Mouse (Mus musculus) gastrocnemius, postnatal 36 days (tissue): ENCODE results near the gene Olfr1012. TPM values are rescaled to one million over a fixed set of nuclear protein-coding genes. Genes with fewer than 3 reads are reported as not detected.
"Not testable (repeated sequence)": the region's sequence is repeated elsewhere in the genome, so short reads cannot be mapped to it uniquely, and the experiment has no call there.

Experiments
- DNase-seq, 2 experiments: peaks; one replicate each; pipeline ENCODE4 v3.0.0; 2022
- intact Hi-C: fragments of 180-260 bp; cut with DNase I; formaldehyde crosslinking; loops from one replicate; pipeline ENCODE4 v1.15.1; 2025
- long read RNA-seq, 2 experiments: library from polyadenylated mRNA; stranded (forward); transcript quantifications; one replicate each; pipeline ENCODE4 v2.0.0; 2021
- total RNA-seq, 2 experiments: library from RNA; stranded (reverse); gene quantifications; 2 replicates each; pipeline ENCODE4 v1.2.3; 2021

Gene Olfr1012
- not detected for total RNA-seq
- long read RNA-seq, experiment 1: 0 reads
- long read RNA-seq, experiment 2: 0 reads

- intact Hi-C loops: no loop called here
- no peak for DNase-seq
Measured at GRCm38 (mm10) chr2:85762666-85763065, at the start of gene Olfr1012. TSS of gene Olfr1012 (minus strand) at chr2:85762766.

- intact Hi-C loops: no loop called here
- no peak for DNase-seq
Measured at GRCm38 (mm10) chr2:85804501-85804900, 41.9 kb upstream of the Olfr1012 start.

- intact Hi-C loops: no loop called here
- no peak for DNase-seq
Measured at GRCm38 (mm10) chr2:85802444-85802843, 39.9 kb upstream of the Olfr1012 start, which contains the start of gene Olfr1016. TSS of gene Olfr1016 (minus strand) at chr2:85802544.

GRCm38 (mm10) chr2:85792331-85792730 lies 29.8 kb upstream of the Olfr1012 start:
- intact Hi-C loops: no loop called here
- no peak for DNase-seq

DNA sequence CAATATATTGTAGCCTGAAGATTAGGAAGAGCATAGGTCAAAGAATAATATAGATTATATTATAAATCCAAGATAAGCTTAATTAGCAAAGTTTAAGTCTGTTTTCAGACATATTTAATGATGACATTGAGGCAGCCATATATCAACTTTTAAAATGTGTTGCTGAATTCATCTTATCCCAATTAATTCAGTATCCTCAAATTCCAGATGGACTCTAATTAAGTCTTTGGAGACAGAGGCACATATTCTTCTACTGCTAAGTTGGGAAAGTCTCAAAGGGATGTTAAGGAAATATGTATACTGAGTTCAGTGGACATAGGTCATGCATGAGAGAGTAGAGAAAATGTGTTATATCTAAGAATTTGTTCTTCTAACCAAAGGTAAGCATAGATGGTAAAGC lies 19.2 kb upstream of the Olfr1012 start, which contains the start of gene Olfr1015:
TSS of gene Olfr1015 (plus strand) at position 301 of the 400 bp plus-strand sequence.
- intact Hi-C loops: no loop called here
- DNase-seq: no peak

- intact Hi-C loops: no loop called here
- no peak for DNase-seq
Measured at GRCm38 (mm10) chr2:85772413-85772812, 9.8 kb upstream of the Olfr1012 start, which contains the start of gene Olfr1014. TSS of gene Olfr1014 (plus strand) at chr2:85772713.

GRCm38 (mm10) chr2:85766798-85767197 lies 4.2 kb upstream of the Olfr1012 start, which contains the start of gene Olfr1013:
TSS of gene Olfr1013 (plus strand) at chr2:85767098.
- no peak for DNase-seq
- intact Hi-C loops: no loop called here

DNA sequence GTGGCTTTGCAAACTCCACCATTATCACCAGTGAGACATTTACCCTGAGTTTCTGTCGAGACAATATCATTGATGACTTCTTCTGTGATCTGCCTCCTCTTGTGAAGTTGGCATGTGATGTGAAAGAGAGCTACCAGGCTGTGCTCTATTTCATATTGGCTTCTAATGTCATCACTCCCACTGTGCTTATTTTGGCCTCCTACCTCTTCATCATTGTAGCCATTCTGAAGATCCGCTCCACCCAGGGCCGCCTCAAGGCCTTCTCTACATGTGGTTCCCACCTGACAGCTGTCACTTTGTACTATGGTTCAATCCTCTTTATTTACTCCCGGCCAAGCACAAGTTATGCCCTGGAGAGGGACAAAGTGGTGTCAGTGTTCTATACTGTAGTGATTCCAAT lies 8.7 kb downstream of the Olfr1012 start:
- DNase-seq: no peak
- intact Hi-C loops: no loop called here

DNA sequence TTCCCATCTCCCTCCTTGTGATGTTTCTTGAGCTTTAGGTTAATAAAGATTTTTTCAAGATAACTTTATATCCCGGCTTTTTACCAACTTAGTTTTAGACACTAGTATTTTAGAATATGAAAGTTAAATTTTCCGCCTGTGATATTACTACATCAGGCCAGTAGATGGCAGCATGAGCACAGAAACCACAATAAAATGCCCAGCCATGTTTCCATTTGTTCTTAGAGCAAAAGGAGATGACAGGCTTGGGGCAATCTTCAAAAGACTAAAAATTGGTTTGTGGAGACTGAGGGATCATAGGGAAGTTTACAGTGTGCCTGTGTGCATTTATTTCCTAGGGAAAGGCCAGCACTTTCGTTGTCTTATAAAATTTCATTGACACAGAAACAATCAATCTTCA lies 36.8 kb downstream of the Olfr1012 start:
- DNase-seq: no peak
- intact Hi-C loops: no loop called here

GRCm38 (mm10) chr2:85715119-85715518 lies 47.4 kb downstream of the Olfr1012 start, which contains the start of gene Olfr1009:
TSS of gene Olfr1009 (plus strand) at chr2:85715419.
- intact Hi-C loops: no loop called here
- DNase-seq: no peak

DNA sequence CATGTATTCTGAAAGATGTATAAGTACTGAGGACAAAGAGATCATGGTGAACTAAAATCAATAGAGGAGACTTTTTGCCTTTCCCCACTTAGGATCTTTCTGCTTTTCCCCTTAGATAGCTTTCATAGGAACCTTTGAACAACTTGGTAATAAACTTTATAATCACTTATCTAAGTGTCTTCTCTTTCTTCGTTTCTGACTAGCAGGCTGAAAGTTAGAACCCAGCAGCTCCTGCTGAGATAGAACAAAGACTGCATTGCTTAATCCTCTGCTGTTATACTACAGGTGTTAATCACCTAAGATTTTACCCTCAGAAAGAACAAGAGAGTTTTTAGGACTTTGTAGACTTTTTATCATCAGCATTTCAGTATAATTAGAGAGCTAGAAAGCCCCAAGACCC lies 51.4 kb downstream of the Olfr1012 start:
- DNase-seq: no peak
- intact Hi-C loops: no loop called here

DNA sequence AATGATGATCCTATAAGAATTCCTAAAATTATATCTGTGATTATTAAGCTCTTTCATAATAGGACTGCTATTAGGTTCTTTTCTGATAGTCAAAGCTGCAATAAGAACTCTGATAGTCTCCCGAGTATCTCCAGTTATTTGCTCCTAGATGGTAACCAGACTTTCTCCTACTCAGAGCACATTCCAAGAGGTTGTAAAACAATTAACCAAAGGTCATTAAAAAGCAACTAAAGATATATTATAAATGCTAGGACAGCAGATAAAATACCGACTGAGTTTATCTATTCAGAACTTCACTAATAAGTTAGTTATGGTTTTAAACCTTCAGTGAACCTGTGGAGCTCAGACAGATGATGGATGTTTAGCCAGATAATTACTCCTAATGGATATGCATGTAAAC lies 51.9 kb downstream of the Olfr1012 start:
- DNase-seq, intact Hi-C loops: not testable (repeated sequence)

Other genes starting within 250 kb of the Olfr1012 start
- not detected for gene 4833423E24Rik, start 243.7 kb downstream of the Olfr1012 start, total RNA-seq
- not detected for gene Olfr996, start 183.6 kb downstream of the Olfr1012 start, total RNA-seq
- not detected for gene Olfr998, start 173.8 kb downstream of the Olfr1012 start, total RNA-seq
- gene Olfr1000, start 150.9 kb downstream of the Olfr1012 start, total RNA-seq: not detected
- not detected for gene Olfr1002, start 112.1 kb downstream of the Olfr1012 start, total RNA-seq
- gene Olfr154, start 98.3 kb downstream of the Olfr1012 start, total RNA-seq: not detected
- gene Olfr1006, start 84.0 kb downstream of the Olfr1012 start, total RNA-seq: not detected
- gene Olfr1008, start 73.3 kb downstream of the Olfr1012 start, total RNA-seq: not detected
- gene Olfr1009, start 47.3 kb downstream of the Olfr1012 start, total RNA-seq: not detected
- gene Olfr1013, start 4.3 kb upstream of the Olfr1012 start, total RNA-seq: not detected
- not detected for gene Olfr1014, start 9.9 kb upstream of the Olfr1012 start, total RNA-seq
- gene Olfr1015, start 19.3 kb upstream of the Olfr1012 start, total RNA-seq: not detected
- gene Olfr1016, start 39.8 kb upstream of the Olfr1012 start, total RNA-seq: not detected
- gene Olfr1018, start 55.7 kb upstream of the Olfr1012 start, total RNA-seq: not detected
- not detected for gene Olfr1019, start 82.7 kb upstream of the Olfr1012 start, total RNA-seq
- gene Olfr1020, start 84.3 kb upstream of the Olfr1012 start, total RNA-seq: not detected
- not detected for gene Olfr1022, start 105.8 kb upstream of the Olfr1012 start, total RNA-seq
- not detected for gene Olfr1023, start 122.9 kb upstream of the Olfr1012 start, total RNA-seq
- not detected for gene Olfr1024, start 142.3 kb upstream of the Olfr1012 start, total RNA-seq
- not detected for gene Olfr1025-ps1, start 152.4 kb upstream of the Olfr1012 start, total RNA-seq
- not detected for gene Olfr1026, start 158.8 kb upstream of the Olfr1012 start, total RNA-seq
- not detected for gene Olfr1028, start 187.7 kb upstream of the Olfr1012 start, total RNA-seq
- not detected for gene Olfr1029, start 211.1 kb upstream of the Olfr1012 start, total RNA-seq
- gene Olfr1030, start 216.5 kb upstream of the Olfr1012 start, total RNA-seq: not detected
- gene Olfr1031, start 227.5 kb upstream of the Olfr1012 start, total RNA-seq: not detected
- gene Olfr1032, start 242.8 kb upstream of the Olfr1012 start, total RNA-seq: not detected